Mouse (Mus musculus): ENCODE data around the gene Ints13. TPM values are rescaled to one million over a fixed set of nuclear protein-coding genes. Genes with fewer than 3 reads are reported as not detected.

The Ints13 gene
- 98.4 TPM for polyA plus RNA-seq (2014; fragmentation: Illumina TruSeq; extraction: RNeasy Lipid Tissue Mini Kit (QIAGEN cat#74804); ENCODE audit: low read depth, low replicate concordance)

GRCm38 (mm10) chr6:146577310-146578109 is at the start of gene Ints13:
Gene Ints13 (minus strand): TSS chr6:146577835.

GRCm38 (mm10) chr6:146576903-146577302 is 732 bp downstream of the Ints13 start, which contains the start of gene Fgfr1op2:
Gene Fgfr1op2 (plus strand): TSS chr6:146577203.

GRCm38 (mm10) chr6:146501866-146502804 is 75.5 kb downstream of the Ints13 start, which contains the start of gene Itpr2:
Gene Itpr2 (minus strand): TSS chr6:146502223.

Other genes with a start within 250 kb of the Ints13 start
- 15.2 TPM for gene Itpr2, start 75.6 kb downstream of the Ints13 start, polyA plus RNA-seq (2014; fragmentation: Illumina TruSeq; extraction: RNeasy Lipid Tissue Mini Kit (QIAGEN cat#74804); ENCODE audit: low read depth, low replicate concordance)
- gene Fgfr1op2, start 632 bp downstream of the Ints13 start, polyA plus RNA-seq (2014; fragmentation: Illumina TruSeq; extraction: RNeasy Lipid Tissue Mini Kit (QIAGEN cat#74804); ENCODE audit: low read depth, low replicate concordance) = 265 TPM
- 330 TPM for gene Med21, start 64.7 kb upstream of the Ints13 start, polyA plus RNA-seq (2014; fragmentation: Illumina TruSeq; extraction: RNeasy Lipid Tissue Mini Kit (QIAGEN cat#74804); ENCODE audit: low read depth, low replicate concordance)
- 58.6 TPM for gene Tm7sf3, start 65.0 kb upstream of the Ints13 start, polyA plus RNA-seq (2014; fragmentation: Illumina TruSeq; extraction: RNeasy Lipid Tissue Mini Kit (QIAGEN cat#74804); ENCODE audit: low read depth, low replicate concordance)
- 29.2 TPM for gene Stk38l, start 147.2 kb upstream of the Ints13 start, polyA plus RNA-seq (2014; fragmentation: Illumina TruSeq; extraction: RNeasy Lipid Tissue Mini Kit (QIAGEN cat#74804); ENCODE audit: low read depth, low replicate concordance)
- 5.7 TPM for gene Arntl2, start 218.2 kb upstream of the Ints13 start, polyA plus RNA-seq (2014; fragmentation: Illumina TruSeq; extraction: RNeasy Lipid Tissue Mini Kit (QIAGEN cat#74804); ENCODE audit: low read depth, low replicate concordance)

Measured in adrenal gland, adult 10 weeks (tissue).